Mouse (Mus musculus) liver, adult 2 months (tissue): Measurements from ENCODE around the gene Slc39a1. TPM values are rescaled to one million over a fixed set of nuclear protein-coding genes. Genes with fewer than 3 reads are reported as not detected.

Experiments
- DNase-seq: peaks from one replicate; pipeline ENCODE4 v3.0.0-alpha.2; 2011; ENCODE audit warnings: low read depth, low spot score; ENCODE audit errors: extremely low read depth
- H3K27ac ChIP-seq: fragments of 200-500 bp; replicated peaks from 2 replicates; pipeline ENCODE4 v1.5.1; 2012; ENCODE audit warnings: low read depth, mild to moderate bottlenecking, control low read depth, inconsistent platforms, low read length; ENCODE audit not compliant: insufficient read depth
- H3K27me3 ChIP-seq: fragments of 200-500 bp; 2 replicates; pipeline ENCODE4 v1.6.1; 2012; ENCODE audit warnings: mild to moderate bottlenecking, moderate library complexity, low read length, inconsistent platforms; ENCODE audit not compliant: control insufficient read depth, insufficient read depth
- H3K36me3 ChIP-seq: fragments of 200-500 bp; 2 replicates; pipeline ENCODE4 v1.6.1; 2012; ENCODE audit warnings: low read length, inconsistent platforms; ENCODE audit not compliant: control insufficient read depth, insufficient read depth
- H3K4me1 ChIP-seq: fragments of 200-500 bp; 2 replicates; pipeline ENCODE4 v1.6.1; 2011; ENCODE audit warnings: low read length; ENCODE audit not compliant: control insufficient read depth, insufficient read depth
- H3K4me3 ChIP-seq: fragments of 200-500 bp; 2 replicates; pipeline ENCODE4 v1.5.1; 2011; ENCODE audit warnings: low read depth, mild to moderate bottlenecking, control low read depth, low read length, moderate library complexity; ENCODE audit not compliant: insufficient read depth
- H3K79me2 ChIP-seq: fragments of 200-500 bp; 2 replicates; pipeline ENCODE4 v1.6.1; 2012; ENCODE audit warnings: inconsistent platforms, mild to moderate bottlenecking, low read length, moderate library complexity; ENCODE audit not compliant: control insufficient read depth, insufficient read depth
- H3K9ac ChIP-seq: fragments of 200-500 bp; 2 replicates; pipeline ENCODE4 v1.6.1; 2012; ENCODE audit warnings: low read depth, mild to moderate bottlenecking, control low read depth, inconsistent platforms, low read length
- CTCF ChIP-seq: fragments of 200-500 bp; IDR thresholded peaks from 2 replicates; pipeline ENCODE4 v1.5.1; 2011; ENCODE audit warnings: low read depth, low read length, control low read depth
- POLR2A ChIP-seq: fragments of 200-500 bp; IDR thresholded peaks from 2 replicates; pipeline ENCODE4 v1.6.1; 2011; ENCODE audit warnings: low read length, control low read depth; ENCODE audit not compliant: insufficient read depth; ENCODE audit errors: extremely low read depth
- WGBS: fragments of 180-500 bp; shearing (Covaris S2); methylation state at CpG from one replicate; pipeline ENCODE4 v1.1.7; 2018; 5-methylcytosine and 5-hydroxymethylcytosine counted together
- polyA plus RNA-seq: library from polyadenylated mRNA; depleted of rRNA; stranded (reverse); fragments of >200 nt; gene quantifications from 2 replicates; pipeline ENCODE4 v1.2.3, GENCODE M21; 2012
- total RNA-seq: library from RNA; depleted of rRNA; stranded (reverse); fragments of >200 nt; gene quantifications from 2 replicates; pipeline ENCODE4 v1.2.3, GENCODE M21; 2014

Slc39a1 gene
- total and polyA plus RNA-seq, 2 experiments, result 59.3 to 68.0 TPM

- WGBS, result 92% methylated on average over 11 of the region's 11 CpGs
- Histone ChIP-seq H3K9ac (no peak overlapping the region), H3K36me3 (peaks cover 9% of the 10 kb centered on the region), H3K27ac (no peak overlapping the region), H3K4me3 (no peak overlapping the region), H3K27me3 (no peaks in the 10 kb centered on the region), H3K4me1 (no peaks in the 10 kb centered on the region), H3K79me2 (no peaks in the 10 kb centered on the region)
- TF ChIP-seq POLR2A (no peak), CTCF (no peak)
- DNase-seq, result no peak
Observed at GRCm38 (mm10) chr3:90275286-90275685, 27.3 kb downstream of the Slc39a1 start.

GRCm38 (mm10) chr3:90276858-90277257 is 28.9 kb downstream of the Slc39a1 start:
- peaks cover 9% of the 10 kb centered on the region for H3K36me3 ChIP-seq
- WGBS, result 85% methylated on average over 16 of the region's 16 CpGs

GRCm38 (mm10) chr3:90277793-90278192 is 29.8 kb downstream of the Slc39a1 start:
- H3K27me3 ChIP-seq, result no peaks in the 10 kb centered on the region
- no peaks in the 10 kb centered on the region for H3K4me1 ChIP-seq
- H3K27ac ChIP-seq, result no peak overlapping the region
- no peak for TF ChIP-seq CTCF
- no peak for TF ChIP-seq POLR2A
- no peaks in the 10 kb centered on the region for H3K79me2 ChIP-seq
- 96% methylated on average over 9 of the region's 9 CpGs for WGBS
- peaks cover 9% of the 10 kb centered on the region for H3K36me3 ChIP-seq
- no peak for DNase-seq
- H3K9ac ChIP-seq, result no peak overlapping the region
- H3K4me3 ChIP-seq, result no peak overlapping the region

More at GRCm38 (mm10) chr3:90276858-90277257, 28.9 kb downstream of the Slc39a1 start:
- no peaks in the 10 kb centered on the region for H3K4me1 ChIP-seq
- no peaks in the 10 kb centered on the region for H3K79me2 ChIP-seq
- no peak overlapping the region for H3K27ac ChIP-seq
- no peaks in the 10 kb centered on the region for H3K27me3 ChIP-seq
- TF ChIP-seq POLR2A, result no peak
- H3K9ac ChIP-seq, result no peak overlapping the region
- H3K4me3 ChIP-seq, result no peak overlapping the region
- DNase-seq, result no peak

- H3K36me3 ChIP-seq, result peaks cover 9% of the 10 kb centered on the region
- H3K27me3 ChIP-seq, result no peaks in the 10 kb centered on the region
- no peak for DNase-seq
- H3K79me2 ChIP-seq, result no peaks in the 10 kb centered on the region
- no peak overlapping the region for H3K4me3 ChIP-seq
- no peak overlapping the region for H3K27ac ChIP-seq
- TF ChIP-seq CTCF (no peak), POLR2A (no peak)
- H3K9ac ChIP-seq, result no peak overlapping the region
- no peaks in the 10 kb centered on the region for H3K4me1 ChIP-seq
- 98% methylated on average over 10 of the region's 10 CpGs for WGBS
Observed at GRCm38 (mm10) chr3:90278211-90278610, 30.2 kb downstream of the Slc39a1 start.

- TF ChIP-seq CTCF (no peak), POLR2A (no peak)
- Histone ChIP-seq H3K79me2 (no peaks in the 10 kb centered on the region), H3K27me3 (no peaks in the 10 kb centered on the region), H3K4me3 (no peak overlapping the region), H3K4me1 (no peaks in the 10 kb centered on the region), H3K27ac (no peak overlapping the region), H3K36me3 (peaks cover 7% of the 10 kb centered on the region), H3K9ac (no peak overlapping the region)
- DNase-seq, result no peak
- 93% methylated on average over 9 of the region's 9 CpGs for WGBS
Observed at GRCm38 (mm10) chr3:90279216-90279615, 31.2 kb downstream of the Slc39a1 start.

GRCm38 (mm10) chr3:90279743-90280142 is 31.8 kb downstream of the Slc39a1 start:
- peaks cover 7% of the 10 kb centered on the region for H3K36me3 ChIP-seq
- no peaks in the 10 kb centered on the region for H3K79me2 ChIP-seq
- DNase-seq, result no peak
- H3K27ac ChIP-seq, result no peak overlapping the region
- no peak overlapping the region for H3K9ac ChIP-seq
- WGBS, result 91% methylated on average over 7 of the region's 7 CpGs
- no peak overlapping the region for H3K4me3 ChIP-seq
- TF ChIP-seq CTCF, result no peak
- TF ChIP-seq POLR2A, result no peak
- no peaks in the 10 kb centered on the region for H3K27me3 ChIP-seq
- H3K4me1 ChIP-seq, result no peaks in the 10 kb centered on the region
